Mouse (Mus musculus) gastrocnemius, postnatal 14 days (tissue): Measurements from ENCODE around the gene Ptprg. TPM values are rescaled to one million over a fixed set of nuclear protein-coding genes. Genes with fewer than 3 reads are reported as not detected.

Source experiments
- DNase-seq: peaks from one replicate; pipeline ENCODE4 v3.0.0; 2021; ENCODE audit warnings: mixed read lengths
- intact Hi-C: fragments of 180-260 bp; cut with DNase I; formaldehyde crosslinking; loops from one replicate; pipeline ENCODE4 v1.15.1; 2025; ENCODE audit warnings: low total_unique reads
- total RNA-seq, 2 experiments: library from RNA; stranded (reverse); gene quantifications; 2 replicates each; pipeline ENCODE4 v1.2.3; 2021

Ptprg gene
- total RNA-seq, 2 experiments from 2014 or later = 31.2 to 34.5 TPM

GRCm38 (mm10) chr14:11561397-11561796 is 8.1 kb downstream of the Ptprg start:
- intact Hi-C loops = no loop called here
- DNase-seq = no peak

GRCm38 (mm10) chr14:11562870-11563269 is 9.5 kb downstream of the Ptprg start:
- intact Hi-C loops = no loop called here
- DNase-seq = no peak

GRCm38 (mm10) chr14:11563656-11564055 is 10.3 kb downstream of the Ptprg start:
- intact Hi-C loops = no loop called here
- no peak for DNase-seq

GRCm38 (mm10) chr14:11564456-11564855 is 11.1 kb downstream of the Ptprg start:
- intact Hi-C loops = no loop called here

GRCm38 (mm10) chr14:11565283-11565682 is 12.0 kb downstream of the Ptprg start:
- intact Hi-C loops = no loop called here
- no peak for DNase-seq

More at GRCm38 (mm10) chr14:11564456-11564855, 11.1 kb downstream of the Ptprg start:
- no peak for DNase-seq

GRCm38 (mm10) chr14:11569734-11570133 is 16.4 kb downstream of the Ptprg start:
- intact Hi-C loops = no loop called here

GRCm38 (mm10) chr14:11571766-11572394 is 18.5 kb downstream of the Ptprg start:
- intact Hi-C loops = no loop called here
- DNase-seq = no peak

More at GRCm38 (mm10) chr14:11569734-11570133, 16.4 kb downstream of the Ptprg start:
- DNase-seq = no peak

GRCm38 (mm10) chr14:11572395-11572784 is 19.1 kb downstream of the Ptprg start:
- intact Hi-C loops = no loop called here

GRCm38 (mm10) chr14:11573710-11574109 is 20.4 kb downstream of the Ptprg start:
- intact Hi-C loops = no loop called here
- DNase-seq = no peak

More at GRCm38 (mm10) chr14:11572395-11572784, 19.1 kb downstream of the Ptprg start:
- DNase-seq = no peak

- intact Hi-C loops = no loop called here
- DNase-seq = no peak
These were observed 24.1 kb downstream of the Ptprg start for GRCm38 (mm10) chr14:11577276-11577909.

GRCm38 (mm10) chr14:11577910-11578309 is 24.6 kb downstream of the Ptprg start:
- DNase-seq = no peak
- intact Hi-C loops = no loop called here

GRCm38 (mm10) chr14:11578492-11578967 is 25.2 kb downstream of the Ptprg start:
- intact Hi-C loops = no loop called here
- peak; percentile 10 for DNase-seq

GRCm38 (mm10) chr14:11579950-11580349 is 26.6 kb downstream of the Ptprg start:
- DNase-seq = no peak
- intact Hi-C loops = no loop called here

- intact Hi-C loops = no loop called here
These were observed 30.9 kb downstream of the Ptprg start for GRCm38 (mm10) chr14:11584263-11584662.

GRCm38 (mm10) chr14:11584929-11585633 is 31.7 kb downstream of the Ptprg start:
- intact Hi-C loops = no loop called here
- DNase-seq = no peak

More at GRCm38 (mm10) chr14:11584263-11584662, 30.9 kb downstream of the Ptprg start:
- DNase-seq = no peak

- no peak for DNase-seq
- intact Hi-C loops = no loop called here
These were observed 37.1 kb downstream of the Ptprg start for GRCm38 (mm10) chr14:11590387-11590786.

- intact Hi-C loops = no loop called here
- DNase-seq = no peak
These were observed 39.3 kb downstream of the Ptprg start for GRCm38 (mm10) chr14:11592650-11593049.

GRCm38 (mm10) chr14:11594336-11594735 is 41.0 kb downstream of the Ptprg start:
- no peak for DNase-seq
- intact Hi-C loops = no loop called here

- DNase-seq = no peak
- intact Hi-C loops = no loop called here
These were observed 51.0 kb downstream of the Ptprg start for GRCm38 (mm10) chr14:11604133-11604865.

- no peak for DNase-seq
- intact Hi-C loops = no loop called here
These were observed 55.0 kb downstream of the Ptprg start for GRCm38 (mm10) chr14:11608366-11608765.
